Mouse (Mus musculus): ENCODE data around the gene Dicer1. TPM values are rescaled to one million over a fixed set of nuclear protein-coding genes. Genes with fewer than 3 reads are reported as not detected.

The Dicer1 gene
- 32.1 TPM for polyA plus RNA-seq (2014; fragmentation: Illumina TruSeq; extraction: RNeasy Lipid Tissue Mini Kit (QIAGEN cat#74804); ENCODE audit: low read depth, low replicate concordance)

DNA sequence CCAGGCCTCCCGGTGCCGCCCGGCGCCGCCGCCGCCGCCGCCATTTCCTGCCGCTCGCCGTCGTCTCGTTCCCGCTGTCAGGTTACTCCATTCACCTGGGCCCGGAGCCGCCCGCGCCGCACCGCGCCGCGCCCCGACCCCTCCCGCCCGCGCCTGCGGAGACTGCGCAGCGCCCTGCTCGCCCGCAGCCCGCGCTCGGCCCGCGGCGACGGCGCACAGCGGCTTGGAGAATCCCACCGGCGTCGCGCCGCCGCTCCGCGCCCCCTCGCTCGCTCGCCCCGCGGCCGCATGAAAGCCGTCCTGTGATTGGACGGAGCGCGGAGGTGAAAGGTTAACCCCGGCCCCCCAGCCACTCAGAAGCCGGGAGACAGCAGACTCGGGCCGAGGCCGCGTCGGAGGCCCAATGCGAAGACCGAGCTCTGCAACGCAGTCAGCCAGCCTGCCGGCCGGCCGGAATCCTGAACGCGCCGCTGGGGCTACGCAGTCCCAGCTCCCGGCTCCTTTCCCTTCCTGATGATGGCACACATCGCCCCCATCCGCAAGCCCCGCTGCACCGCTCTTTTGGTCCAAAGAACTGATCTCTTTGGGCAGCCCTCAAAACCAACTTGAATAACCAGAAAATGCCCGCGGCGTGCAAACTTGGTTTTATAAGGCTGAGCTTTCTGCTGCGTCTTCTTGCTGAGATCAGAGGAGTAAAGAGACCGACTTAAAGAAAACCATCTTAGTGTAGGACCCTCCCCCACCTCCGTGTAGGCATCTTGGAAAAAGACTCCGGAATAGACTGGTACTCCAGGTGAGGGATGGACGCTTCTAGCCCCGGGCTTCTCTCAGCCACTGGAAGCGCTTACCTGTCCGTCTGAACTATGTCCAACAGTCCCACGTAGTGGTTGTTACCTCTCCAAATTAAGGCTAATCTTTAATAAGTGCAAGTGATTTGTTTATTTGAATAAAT is at the start of gene Dicer1:
Gene Dicer1 (minus strand): TSS at position 139 of the 952 bp plus-strand sequence.

Other genes with a start within 250 kb of the Dicer1 start
- 56.5 TPM for gene Clmn, start 113.1 kb upstream of the Dicer1 start, polyA plus RNA-seq (2014; fragmentation: Illumina TruSeq; extraction: RNeasy Lipid Tissue Mini Kit (QIAGEN cat#74804); ENCODE audit: low read depth, low replicate concordance)